Mouse (Mus musculus) embryonic stem cell, embryonic (primary cell): ENCODE measurements at regions not wholly inside any gene's neighbourhood (a gene's known extent, or its start where the extent isn't known, plus 50 kb on each side); places are given as distances from the start of the nearest gene placed in this dataset.
"Not testable (repeated sequence)": the region's sequence is repeated elsewhere in the genome, so short reads cannot be mapped to it uniquely, and the experiment has no call there.

ENCODE experiments used
- CTCF ChIA-PET, 4 experiments: fragments of 300-600 bp in 2 of 4; fragments of 350-600 bp in 2 of 4; sonication (Branson Sonifier 250); formaldehyde crosslinking; loops; one replicate each; lab custom pipeline; 2022; ENCODE audit warnings: inconsistent platforms in 2 of 4; lab: Charles Lee
- POLR2A ChIA-PET, 4 experiments: fragments of 300-600 bp in 2 of 4; fragments of 350-600 bp in 2 of 4; sonication (Branson Sonifier 250); formaldehyde crosslinking; loops; one replicate each; lab custom pipeline; 2022; ENCODE audit warnings: antibody characterized with exemption in 4 of 4, inconsistent platforms in 1 of 4; lab: Charles Lee

DNA sequence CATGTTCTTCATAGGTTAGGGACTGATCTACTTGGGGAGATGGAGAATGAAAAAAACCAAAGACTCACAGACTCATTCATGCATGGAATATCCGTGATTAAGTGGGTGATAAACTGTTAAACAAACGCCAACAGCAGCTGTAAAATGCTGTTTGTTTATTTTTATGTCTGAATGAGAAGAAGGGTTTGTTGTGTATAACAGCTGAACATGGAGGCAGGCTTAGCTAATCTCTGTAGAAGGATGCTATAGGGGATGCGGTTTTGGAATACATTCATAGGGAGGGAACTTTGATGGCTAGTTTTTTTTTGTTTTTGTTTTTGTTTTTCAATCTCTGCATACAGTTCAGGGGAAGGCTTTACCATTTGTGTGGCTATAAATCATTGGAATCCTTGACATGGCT, 977.1 kb upstream of the Cdh8 start:
- POLR2A ChIA-PET, result no interaction called here
- CTCF ChIA-PET, result no interaction called here

DNA sequence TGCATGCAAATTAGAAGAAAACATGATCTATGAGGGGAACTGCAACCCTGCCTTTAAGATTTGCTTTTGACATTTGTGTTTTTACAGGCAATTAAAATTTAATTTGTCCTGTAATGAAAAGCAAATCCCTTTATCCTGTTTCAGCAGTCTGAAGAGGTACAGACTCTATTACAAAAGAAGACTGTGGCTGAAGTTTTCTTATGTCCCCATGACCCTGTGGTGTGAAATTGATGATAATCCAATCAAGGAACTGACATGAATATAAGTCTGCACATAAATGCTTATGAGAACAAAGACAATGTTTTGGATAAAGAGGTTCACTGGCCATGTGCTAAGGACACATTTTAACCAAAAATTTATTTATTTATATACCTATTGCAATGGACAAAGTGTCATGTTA, 951.4 kb upstream of the Cdh8 start:
- POLR2A ChIA-PET, result no interaction called here
- CTCF ChIA-PET, result no interaction called here

DNA sequence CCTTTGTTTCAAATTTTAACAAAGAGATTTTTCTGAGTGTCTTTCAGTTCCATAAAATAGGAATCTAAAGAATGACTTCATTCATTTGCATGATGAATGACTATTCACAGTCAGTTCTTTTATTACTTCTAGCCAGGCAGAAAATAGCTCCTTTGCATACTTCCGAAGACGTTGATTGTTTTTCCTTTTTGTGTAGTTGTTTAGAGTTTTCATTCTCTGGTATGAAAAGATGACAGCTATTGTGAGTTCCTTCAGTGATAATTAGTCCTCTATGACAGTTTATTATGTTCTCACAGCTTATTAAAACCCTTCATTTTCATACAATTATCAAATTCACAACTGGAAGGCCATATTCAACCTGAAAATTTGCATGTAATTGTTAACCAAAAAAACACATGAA, 946.5 kb upstream of the Cdh8 start:
- CTCF ChIA-PET, result interaction anchor here in 1 of 4 experiments (0.8 kb wide), 1 partner anchor 31 kb away, joined by 3 read pairs; no protein-coding TSS in a partner anchor
- POLR2A ChIA-PET, result no interaction called here

DNA sequence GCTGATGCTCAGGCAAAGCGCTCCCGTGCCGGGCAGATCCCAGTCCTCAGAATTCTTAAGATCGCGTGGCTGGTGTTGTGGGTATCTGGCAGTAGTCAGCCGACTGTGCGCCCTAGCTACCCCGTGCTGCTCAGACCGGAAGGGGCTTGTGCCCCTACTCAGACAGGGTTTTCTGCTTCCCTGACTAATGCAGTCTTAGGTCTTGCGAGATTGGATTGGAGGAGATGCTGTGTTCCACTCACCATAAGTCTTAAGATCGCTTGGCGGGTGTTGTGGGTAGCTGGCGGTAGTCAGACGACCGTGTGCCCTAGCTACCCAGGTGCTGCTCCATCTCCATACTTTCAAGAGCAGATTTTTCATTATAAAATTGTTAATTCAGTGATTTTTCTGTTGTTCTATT, 944.3 kb upstream of the Cdh8 start:
- CTCF ChIA-PET, POLR2A ChIA-PET: not testable (repeated sequence)

DNA sequence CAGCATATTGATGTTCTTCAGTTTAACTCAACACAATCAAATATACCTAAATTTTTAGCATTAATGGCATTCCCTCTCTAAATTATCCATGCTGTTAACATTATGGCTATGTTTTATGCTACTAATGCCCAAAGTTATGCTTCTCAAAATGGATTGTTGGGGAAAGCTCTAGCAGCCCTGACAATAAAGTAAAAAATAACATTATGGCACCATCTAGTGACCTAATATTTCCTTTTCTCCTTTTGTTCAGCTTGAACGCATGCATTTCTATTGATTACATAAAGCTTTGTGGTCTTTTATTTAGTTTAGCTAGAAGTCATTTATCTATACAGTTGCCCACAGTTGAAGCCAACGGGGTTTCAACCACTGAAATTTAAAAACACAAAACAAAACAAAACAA, 918.3 kb upstream of the Cdh8 start:
- ChIA-PET POLR2A (no interaction called here), CTCF (no interaction called here)

DNA sequence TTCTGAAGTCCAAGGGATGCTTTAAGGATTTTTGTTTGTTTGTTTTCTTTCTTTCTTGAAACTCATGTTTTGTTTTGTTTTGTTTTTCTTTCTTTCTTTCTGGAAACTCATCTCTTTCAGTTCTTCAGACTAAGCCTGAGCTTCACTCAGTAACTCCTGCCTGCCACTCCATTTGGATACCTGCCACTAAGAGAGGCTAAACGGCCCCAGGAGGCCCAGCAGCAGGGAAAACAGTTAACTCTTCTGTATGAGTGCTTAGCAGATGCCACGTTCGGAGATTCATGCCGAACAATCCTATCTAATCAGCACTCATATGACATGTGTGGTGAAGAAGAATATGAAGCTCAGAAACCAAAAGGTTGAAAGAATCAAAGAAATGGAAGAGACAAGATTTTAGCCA, 909.3 kb upstream of the Cdh8 start:
- POLR2A ChIA-PET, result interaction anchor here in 1 of 4 experiments (0.6 kb wide), 1 partner anchor 1377 kb away, joined by 3 read pairs; no protein-coding TSS in a partner anchor
- CTCF ChIA-PET, result no interaction called here

DNA sequence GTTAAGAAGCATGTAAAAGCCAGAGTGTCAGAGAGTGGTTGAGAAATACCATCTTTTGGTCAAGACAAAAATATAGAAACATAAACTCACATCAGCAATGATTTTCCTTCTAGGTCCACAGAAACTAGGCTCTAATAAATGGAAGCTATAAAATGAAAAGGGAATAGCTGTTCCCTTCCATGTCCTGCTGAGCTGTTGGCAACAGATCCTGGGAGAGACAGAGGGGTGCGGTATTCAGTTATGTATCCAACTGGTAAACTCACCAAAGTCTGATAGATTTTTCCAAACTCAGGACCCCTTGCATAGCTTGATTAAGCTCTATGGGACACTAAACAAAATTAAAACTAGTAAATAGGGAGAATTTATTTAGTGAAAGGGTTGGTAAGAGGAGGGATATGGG, 907.2 kb upstream of the Cdh8 start:
- ChIA-PET POLR2A (no interaction called here), CTCF (no interaction called here)

DNA sequence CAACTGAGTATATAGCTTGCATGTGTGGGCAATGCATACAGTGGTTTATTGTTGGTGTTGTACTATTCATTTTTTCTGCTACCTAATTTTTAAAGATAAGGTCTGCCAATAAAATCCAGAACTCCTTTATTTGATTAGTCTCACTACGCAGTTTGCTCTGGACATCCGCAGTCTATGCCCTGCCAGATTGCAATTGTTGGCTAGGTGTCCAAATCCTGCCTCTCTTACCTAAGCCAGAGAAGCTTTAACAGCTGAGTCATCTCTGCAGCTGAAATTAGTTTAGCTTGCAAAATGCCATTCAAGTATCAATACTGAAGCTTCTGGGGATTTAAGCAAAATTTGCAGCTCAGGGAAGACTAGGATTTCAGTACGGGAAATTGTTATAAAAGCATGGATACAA, 881.9 kb upstream of the Cdh8 start:
- CTCF ChIA-PET, result no interaction called here
- POLR2A ChIA-PET, result no interaction called here

DNA sequence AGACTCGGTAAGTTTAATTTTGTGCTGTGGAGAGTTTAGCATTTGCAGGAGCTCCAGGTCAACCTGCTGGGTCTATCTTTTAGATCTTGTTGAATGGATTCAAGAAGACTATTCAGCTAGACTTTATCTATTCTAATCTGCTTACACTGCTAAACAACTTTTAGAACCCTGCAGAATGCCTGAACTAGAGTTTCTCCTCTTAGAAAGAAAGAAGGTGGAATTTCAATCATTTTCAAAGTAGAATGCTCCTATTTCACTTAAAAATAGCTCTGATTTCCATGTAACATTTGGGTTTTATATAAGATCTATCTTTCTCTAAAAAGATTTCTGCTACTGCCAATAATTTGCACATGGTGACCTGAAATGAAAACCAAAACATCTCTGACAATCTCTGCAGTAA, 876.3 kb upstream of the Cdh8 start:
- CTCF ChIA-PET, result no interaction called here
- POLR2A ChIA-PET, result no interaction called here

DNA sequence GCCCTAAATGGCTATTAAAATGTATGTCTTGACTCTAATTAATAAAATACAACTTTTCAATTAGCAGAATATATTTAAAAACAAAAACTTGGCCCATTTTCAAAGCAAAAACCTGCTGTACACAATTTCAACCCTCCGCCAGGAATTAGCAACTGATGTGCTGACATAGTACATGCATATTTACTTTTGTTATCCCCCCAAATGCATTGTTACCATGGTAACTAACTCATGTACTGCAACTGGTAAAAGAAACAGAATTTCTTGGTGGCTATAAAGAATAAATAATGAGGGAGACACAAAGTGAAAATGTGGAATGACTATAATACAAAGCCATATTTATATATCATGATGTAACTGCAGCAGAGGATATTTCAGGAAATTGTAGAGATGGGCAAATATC, 875.7 kb upstream of the Cdh8 start:
- ChIA-PET POLR2A (no interaction called here), CTCF (no interaction called here)
